Mouse (Mus musculus) ES-E14 (cell line): Measurements from ENCODE around the gene Acoxl.

Source experiments
- MAFK ChIP-seq: IDR thresholded peaks from 2 replicates; pipeline ENCODE4 v1.6.1; 2014; ENCODE audit warnings: mild to moderate bottlenecking, low read depth, low read length, inconsistent platforms; ENCODE audit not compliant: insufficient read depth
- ZNF384 ChIP-seq: IDR thresholded peaks from 2 replicates; pipeline ENCODE4 v1.6.1; 2012; ENCODE audit warnings: low read depth, low read length, inconsistent platforms

GRCm38 (mm10) chr2:128158734-128159410 is 320.2 kb downstream of the Acoxl start:
- TF ChIP-seq MAFK (no peak), ZNF384 (no peak)
